Mouse (Mus musculus): ENCODE results near the gene Pik3r6. TPM values are rescaled to one million over a fixed set of nuclear protein-coding genes. Genes with fewer than 3 reads are reported as not detected.

Gene Pik3r6
- 1.6 and 2.8 TPM in 2 replicates for polyA plus RNA-seq (2012; rRNA removed)

- no peak for DNase-seq (ENCODE audit: low read depth, low spot score)
- 80% methylated on average over 8 of the region's 8 CpGs for WGBS
Measured at GRCm38 (mm10) chr11:68502902-68503629, at the start of gene Pik3r6. Gene Pik3r6, plus strand, starts transcription at chr11:68503019.

- WGBS = 58% methylated on average over 6 of the region's 6 CpGs
- no peak for DNase-seq (ENCODE audit: low read depth, low spot score)
Measured at GRCm38 (mm10) chr11:68453301-68453700, 49.5 kb upstream of the Pik3r6 start.

GRCm38 (mm10) chr11:68458086-68458485 lies 44.7 kb upstream of the Pik3r6 start:
- WGBS = 72% methylated on average over 8 of the region's 8 CpGs
- no peak for DNase-seq (ENCODE audit: low read depth, low spot score)

- DNase-seq (ENCODE audit: low read depth, low spot score) = no peak
- 61% methylated on average over 5 of the region's 5 CpGs for WGBS
Measured at GRCm38 (mm10) chr11:68459021-68459420, 43.8 kb upstream of the Pik3r6 start.

GRCm38 (mm10) chr11:68459486-68459885 lies 43.3 kb upstream of the Pik3r6 start:
- DNase-seq (ENCODE audit: low read depth, low spot score) = no peak

GRCm38 (mm10) chr11:68462716-68463115 lies 40.1 kb upstream of the Pik3r6 start:
- no peak for DNase-seq (ENCODE audit: low read depth, low spot score)
- WGBS = 69% methylated on average over 3 of the region's 3 CpGs

More at GRCm38 (mm10) chr11:68459486-68459885, 43.3 kb upstream of the Pik3r6 start:
- WGBS = 33% methylated on average over 5 of the region's 5 CpGs

GRCm38 (mm10) chr11:68464260-68464659 lies 38.6 kb upstream of the Pik3r6 start:
- 67% methylated on average over 5 of the region's 5 CpGs for WGBS
- no peak for DNase-seq (ENCODE audit: low read depth, low spot score)

GRCm38 (mm10) chr11:68465090-68465489 lies 37.7 kb upstream of the Pik3r6 start:
- no peak for DNase-seq (ENCODE audit: low read depth, low spot score)
- WGBS = 51% methylated on average over 2 of the region's 2 CpGs

GRCm38 (mm10) chr11:68467441-68467840 lies 35.4 kb upstream of the Pik3r6 start:
- no peak for DNase-seq (ENCODE audit: low read depth, low spot score)
- WGBS = 71% methylated on average over 7 of the region's 7 CpGs

GRCm38 (mm10) chr11:68467962-68468612 lies 34.7 kb upstream of the Pik3r6 start:
- 62% methylated on average over 9 of the region's 9 CpGs for WGBS
- no peak for DNase-seq (ENCODE audit: low read depth, low spot score)

GRCm38 (mm10) chr11:68468886-68469285 lies 33.9 kb upstream of the Pik3r6 start:
- 69% methylated on average over 4 of the region's 4 CpGs for WGBS
- no peak for DNase-seq (ENCODE audit: low read depth, low spot score)

- no peak for DNase-seq (ENCODE audit: low read depth, low spot score)
- WGBS = 68% methylated on average over 5 of the region's 5 CpGs
Measured at GRCm38 (mm10) chr11:68472162-68472849, 30.5 kb upstream of the Pik3r6 start.

- 60% methylated on average over 6 of the region's 6 CpGs for WGBS
- DNase-seq (ENCODE audit: low read depth, low spot score) = no peak
Measured at GRCm38 (mm10) chr11:68474600-68474999, 28.2 kb upstream of the Pik3r6 start.

- DNase-seq (ENCODE audit: low read depth, low spot score) = no peak
- WGBS = 59% methylated on average over 7 of the region's 7 CpGs
Measured at GRCm38 (mm10) chr11:68475676-68476075, 27.1 kb upstream of the Pik3r6 start.

GRCm38 (mm10) chr11:68477661-68478060 lies 25.2 kb upstream of the Pik3r6 start:
- no peak for DNase-seq (ENCODE audit: low read depth, low spot score)
- 68% methylated on average over 6 of the region's 6 CpGs for WGBS

- DNase-seq (ENCODE audit: low read depth, low spot score) = no peak
- 66% methylated on average over 3 of the region's 3 CpGs for WGBS
Measured at GRCm38 (mm10) chr11:68478574-68478981, 24.2 kb upstream of the Pik3r6 start.

- 95% methylated on average over 4 of the region's 4 CpGs for WGBS
- no peak for DNase-seq (ENCODE audit: low read depth, low spot score)
Measured at GRCm38 (mm10) chr11:68480660-68481059, 22.2 kb upstream of the Pik3r6 start.

- DNase-seq (ENCODE audit: low read depth, low spot score) = no peak
Measured at GRCm38 (mm10) chr11:68482001-68482400, 20.8 kb upstream of the Pik3r6 start.

- no peak for DNase-seq (ENCODE audit: low read depth, low spot score)
- 53% methylated on average over 6 of the region's 6 CpGs for WGBS
Measured at GRCm38 (mm10) chr11:68483213-68483612, 19.6 kb upstream of the Pik3r6 start.

GRCm38 (mm10) chr11:68484431-68484830 lies 18.4 kb upstream of the Pik3r6 start:
- DNase-seq (ENCODE audit: low read depth, low spot score) = no peak
- 81% methylated on average over 3 of the region's 3 CpGs for WGBS
